Mouse (Mus musculus): Measurements from ENCODE around the gene Prrc2a. TPM values are rescaled to one million over a fixed set of nuclear protein-coding genes. Genes with fewer than 3 reads are reported as not detected.

Prrc2a gene
- polyA plus RNA-seq, 1 experiment from 2014 or later: 130 TPM

Small RNA genes within 50 kb of the gene (microRNA-seq; reads per million reads assigned to microRNA genes)
- gene Mir6973a (not detected), gene Mir6974 (not detected)

Other genes with a start within 250 kb of the Prrc2a start
- 18.1 and 19.2 TPM in 2 replicates for gene Neu1, start 233.6 kb downstream of the Prrc2a start, polyA plus RNA-seq (2015; fragmentation: Nextera tagmentation; extraction: Ambion mirVana)
- 0.19 and 0.20 TPM in 2 replicates for gene Hspa1b, start 205.7 kb downstream of the Prrc2a start, polyA plus RNA-seq (2015; fragmentation: Nextera tagmentation; extraction: Ambion mirVana)
- not detected in 2 replicates for gene Gm20481, start 195.0 kb downstream of the Prrc2a start, polyA plus RNA-seq (2015; fragmentation: Nextera tagmentation; extraction: Ambion mirVana)
- 3.9 TPM in 2 replicates for gene Hspa1a, start 192.7 kb downstream of the Prrc2a start, polyA plus RNA-seq (2015; fragmentation: Nextera tagmentation; extraction: Ambion mirVana)
- 2.1 and 2.2 TPM in 2 replicates for gene Hspa1l, start 192.2 kb downstream of the Prrc2a start, polyA plus RNA-seq (2015; fragmentation: Nextera tagmentation; extraction: Ambion mirVana)
- gene Lsm2, start 183.0 kb downstream of the Prrc2a start, polyA plus RNA-seq (2015; fragmentation: Nextera tagmentation; extraction: Ambion mirVana): 145 and 153 TPM in 2 replicates
- gene Vars, start 163.9 kb downstream of the Prrc2a start, polyA plus RNA-seq (2015; fragmentation: Nextera tagmentation; extraction: Ambion mirVana): 59.9 and 63.0 TPM in 2 replicates
- 0.45 and 0.52 TPM in 2 replicates for gene Vwa7, start 148.3 kb downstream of the Prrc2a start, polyA plus RNA-seq (2015; fragmentation: Nextera tagmentation; extraction: Ambion mirVana)
- 3.2 and 4.2 TPM in 2 replicates for gene Sapcd1, start 136.9 kb downstream of the Prrc2a start, polyA plus RNA-seq (2015; fragmentation: Nextera tagmentation; extraction: Ambion mirVana)
- gene Msh5, start 118.2 kb downstream of the Prrc2a start, polyA plus RNA-seq (2015; fragmentation: Nextera tagmentation; extraction: Ambion mirVana): 4.0 and 4.1 TPM in 2 replicates
- gene Clic1, start 114.9 kb downstream of the Prrc2a start, polyA plus RNA-seq (2015; fragmentation: Nextera tagmentation; extraction: Ambion mirVana): 351 and 389 TPM in 2 replicates
- 194 and 207 TPM in 2 replicates for gene Ddah2, start 105.9 kb downstream of the Prrc2a start, polyA plus RNA-seq (2015; fragmentation: Nextera tagmentation; extraction: Ambion mirVana)
- not detected in 2 replicates for gene Ly6g6c, start 99.5 kb downstream of the Prrc2a start, polyA plus RNA-seq (2015; fragmentation: Nextera tagmentation; extraction: Ambion mirVana)
- 0.92 and 1.4 TPM in 2 replicates for gene Mpig6b, start 98.7 kb downstream of the Prrc2a start, polyA plus RNA-seq (2015; fragmentation: Nextera tagmentation; extraction: Ambion mirVana)
- 0.36 and 0.62 TPM in 2 replicates for gene Ly6g6e, start 88.0 kb downstream of the Prrc2a start, polyA plus RNA-seq (2015; fragmentation: Nextera tagmentation; extraction: Ambion mirVana)
- 1.7 and 1.9 TPM in 2 replicates for gene Ly6g6d, start 86.8 kb downstream of the Prrc2a start, polyA plus RNA-seq (2015; fragmentation: Nextera tagmentation; extraction: Ambion mirVana)
- gene Ly6g6f, start 79.3 kb downstream of the Prrc2a start, polyA plus RNA-seq (2015; fragmentation: Nextera tagmentation; extraction: Ambion mirVana): 0.73 and 1.0 TPM in 2 replicates
- gene Abhd16a, start 75.6 kb downstream of the Prrc2a start, polyA plus RNA-seq (2015; fragmentation: Nextera tagmentation; extraction: Ambion mirVana): 67.0 and 69.5 TPM in 2 replicates
- gene Ly6g5c, start 56.6 kb downstream of the Prrc2a start, polyA plus RNA-seq (2015; fragmentation: Nextera tagmentation; extraction: Ambion mirVana): not detected in 2 replicates
- gene Ly6g5b, start 49.5 kb downstream of the Prrc2a start, polyA plus RNA-seq (2015; fragmentation: Nextera tagmentation; extraction: Ambion mirVana): 0.40 and 0.80 TPM in 2 replicates
- 10.7 and 14.1 TPM in 2 replicates for gene Gpank1, start 43.4 kb downstream of the Prrc2a start, polyA plus RNA-seq (2015; fragmentation: Nextera tagmentation; extraction: Ambion mirVana)
- gene Csnk2b, start 42.8 kb downstream of the Prrc2a start, polyA plus RNA-seq (2015; fragmentation: Nextera tagmentation; extraction: Ambion mirVana): 215 and 231 TPM in 2 replicates
- gene D17H6S53E, start 38.5 kb downstream of the Prrc2a start, polyA plus RNA-seq (2015; fragmentation: Nextera tagmentation; extraction: Ambion mirVana): 8.7 and 9.7 TPM in 2 replicates
- 2.2 and 19.0 TPM in 2 replicates for gene Apom, start 32.8 kb downstream of the Prrc2a start, polyA plus RNA-seq (2015; fragmentation: Nextera tagmentation; extraction: Ambion mirVana)
- gene Bag6, start 29.7 kb downstream of the Prrc2a start, polyA plus RNA-seq (2015; fragmentation: Nextera tagmentation; extraction: Ambion mirVana): 45.1 and 46.1 TPM in 2 replicates
- 6.5 and 7.8 TPM in 2 replicates for gene Aif1, start 11.2 kb upstream of the Prrc2a start, polyA plus RNA-seq (2015; fragmentation: Nextera tagmentation; extraction: Ambion mirVana)
- gene Lst1, start 23.5 kb upstream of the Prrc2a start, polyA plus RNA-seq (2015; fragmentation: Nextera tagmentation; extraction: Ambion mirVana): 8.6 and 9.9 TPM in 2 replicates
- 0.64 TPM in 1 of 2 replicates, not detected in the other for gene Ltb, start 29.5 kb upstream of the Prrc2a start, polyA plus RNA-seq (2015; fragmentation: Nextera tagmentation; extraction: Ambion mirVana)
- 0.12 and 0.23 TPM in 2 replicates for gene Tnf, start 37.1 kb upstream of the Prrc2a start, polyA plus RNA-seq (2015; fragmentation: Nextera tagmentation; extraction: Ambion mirVana)
- not detected in 2 replicates for gene Lta, start 40.5 kb upstream of the Prrc2a start, polyA plus RNA-seq (2015; fragmentation: Nextera tagmentation; extraction: Ambion mirVana)
- gene Gm16181, start 55.9 kb upstream of the Prrc2a start, polyA plus RNA-seq (2015; fragmentation: Nextera tagmentation; extraction: Ambion mirVana): not detected in 2 replicates
- gene Atp6v1g2, start 68.8 kb upstream of the Prrc2a start, polyA plus RNA-seq (2015; fragmentation: Nextera tagmentation; extraction: Ambion mirVana): 10.6 and 10.7 TPM in 2 replicates
- gene Nfkbil1, start 70.9 kb upstream of the Prrc2a start, polyA plus RNA-seq (2015; fragmentation: Nextera tagmentation; extraction: Ambion mirVana): 7.6 and 8.1 TPM in 2 replicates
- gene Ddx39b, start 76.8 kb upstream of the Prrc2a start, polyA plus RNA-seq (2015; fragmentation: Nextera tagmentation; extraction: Ambion mirVana): 279 TPM in 2 replicates
- 43.4 and 48.6 TPM in 2 replicates for gene H2-D1, start 97.8 kb upstream of the Prrc2a start, polyA plus RNA-seq (2015; fragmentation: Nextera tagmentation; extraction: Ambion mirVana)
- gene H2-Q1, start 155.5 kb upstream of the Prrc2a start, polyA plus RNA-seq (2015; fragmentation: Nextera tagmentation; extraction: Ambion mirVana): 0.19 and 0.29 TPM in 2 replicates
- gene H2-Q2, start 177.3 kb upstream of the Prrc2a start, polyA plus RNA-seq (2015; fragmentation: Nextera tagmentation; extraction: Ambion mirVana): 3.3 and 3.4 TPM in 2 replicates
- 2.6 and 2.9 TPM in 2 replicates for gene H2-Q4, start 214.7 kb upstream of the Prrc2a start, polyA plus RNA-seq (2015; fragmentation: Nextera tagmentation; extraction: Ambion mirVana)